Mouse (Mus musculus) layer of hippocampus, adult 2 months (tissue): ENCODE measurements around the gene Ncor2. TPM values are rescaled to one million over a fixed set of nuclear protein-coding genes. Genes with fewer than 3 reads are reported as not detected.

Experiments used
- DNase-seq, 2 experiments: peaks; one replicate each; pipeline ENCODE4 v3.0.0; 2022; ENCODE audit warnings: low spot score in 2 of 2
- H3K27ac ChIP-seq: fragments of 200-600 bp; 2 replicates; pipeline ENCODE4 v1.8.1; 2022
- H3K4me3 ChIP-seq: fragments of 200-600 bp; 2 replicates; pipeline ENCODE4 v1.8.1; 2022; ENCODE audit warnings: mild to moderate bottlenecking
- CTCF ChIP-seq: fragments of 200-600 bp; conservative IDR thresholded peaks from 2 replicates; pipeline ENCODE4 v1.8.1; 2022; ENCODE audit warnings: antibody characterized with exemption, mild to moderate bottlenecking, moderate library complexity
- total RNA-seq, 2 experiments: library from RNA; stranded (reverse); gene quantifications; 2 replicates each; pipeline ENCODE4 v1.2.3; 2021

Gene Ncor2
- total RNA-seq, 2 experiments from 2014 or later = 285 to 307 TPM

DNA sequence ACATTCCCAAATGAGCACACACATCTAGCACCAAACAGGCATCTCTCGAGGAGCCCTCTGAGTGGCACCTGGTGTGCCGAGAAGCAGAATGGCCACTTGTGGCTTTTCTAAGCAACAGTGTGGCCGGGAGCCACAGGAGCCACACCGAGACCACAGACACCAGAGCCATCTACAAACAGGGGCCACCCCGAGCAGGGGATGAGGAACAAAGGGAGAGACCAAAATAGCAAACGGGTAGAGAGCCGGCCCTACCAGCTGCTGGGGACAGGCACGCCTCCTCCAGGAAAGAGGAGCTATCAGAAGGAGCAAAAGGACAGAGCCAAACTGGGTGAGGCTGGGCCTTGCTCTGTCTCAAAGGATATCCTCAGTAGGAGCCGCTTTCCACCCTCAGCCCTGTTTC is 102.8 kb downstream of the Ncor2 start:
- no peak for DNase-seq
- no peak overlapping the region for H3K4me3 ChIP-seq
- TF ChIP-seq CTCF = no peak
- no peak overlapping the region for H3K27ac ChIP-seq

DNA sequence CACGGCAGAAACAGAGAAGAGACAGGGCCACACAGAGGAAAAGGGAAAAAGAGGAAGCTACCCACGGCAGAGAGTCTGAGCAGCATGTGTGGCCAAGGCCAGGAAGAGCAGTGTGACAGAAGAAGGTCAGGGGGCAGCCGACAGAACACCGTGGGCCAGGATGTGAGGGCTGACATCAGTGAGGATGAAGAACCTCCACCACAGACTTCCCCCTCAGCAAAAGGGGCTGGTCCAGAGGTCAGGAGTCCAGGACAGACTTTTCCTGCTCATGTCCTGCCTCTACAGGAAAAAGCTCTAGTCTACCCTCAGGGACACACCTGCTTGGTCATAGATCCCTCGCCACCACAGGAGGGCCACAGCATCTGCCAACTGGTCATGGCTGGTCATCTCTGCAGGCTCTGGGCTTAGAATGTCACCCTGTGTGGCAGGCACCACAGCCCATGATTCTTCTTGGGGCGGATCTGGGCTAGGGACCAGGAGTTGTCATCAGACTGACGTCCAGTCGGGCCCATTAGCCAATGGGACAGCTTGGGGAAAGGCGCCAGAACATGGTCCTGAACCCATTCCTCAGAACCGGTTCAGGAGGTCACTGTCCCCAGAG is 104.3 kb downstream of the Ncor2 start:
- DNase-seq = no peak
- Histone ChIP-seq H3K27ac (peak overlapping the region; percentile 23; the same call in 1 of the 2 replicates), H3K4me3 (no peak overlapping the region)
- no peak for TF ChIP-seq CTCF

DNA sequence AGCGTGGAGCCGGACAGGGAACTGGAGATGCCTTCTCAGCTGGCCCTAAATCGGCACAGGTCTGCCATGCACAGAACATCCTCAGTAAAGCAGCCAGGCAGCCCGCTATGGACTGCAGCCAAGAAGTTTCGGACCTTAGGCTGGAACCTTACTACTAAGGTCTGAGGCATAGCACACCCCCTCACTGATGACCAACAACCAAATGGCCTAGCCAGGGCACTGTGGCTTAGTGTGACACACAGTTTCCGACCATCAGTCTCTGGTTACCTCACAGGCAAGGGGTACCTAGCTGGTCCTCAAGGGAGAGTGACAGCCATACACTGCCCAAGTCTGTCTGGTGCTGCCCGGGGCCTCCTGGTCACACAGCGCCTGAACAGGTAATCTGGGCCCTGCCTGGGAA is 105.1 kb downstream of the Ncor2 start:
- no peak for TF ChIP-seq CTCF
- DNase-seq = no peak
- H3K27ac ChIP-seq = peak overlapping the region; percentile 43; the same call in 1 of the 2 replicates

DNA sequence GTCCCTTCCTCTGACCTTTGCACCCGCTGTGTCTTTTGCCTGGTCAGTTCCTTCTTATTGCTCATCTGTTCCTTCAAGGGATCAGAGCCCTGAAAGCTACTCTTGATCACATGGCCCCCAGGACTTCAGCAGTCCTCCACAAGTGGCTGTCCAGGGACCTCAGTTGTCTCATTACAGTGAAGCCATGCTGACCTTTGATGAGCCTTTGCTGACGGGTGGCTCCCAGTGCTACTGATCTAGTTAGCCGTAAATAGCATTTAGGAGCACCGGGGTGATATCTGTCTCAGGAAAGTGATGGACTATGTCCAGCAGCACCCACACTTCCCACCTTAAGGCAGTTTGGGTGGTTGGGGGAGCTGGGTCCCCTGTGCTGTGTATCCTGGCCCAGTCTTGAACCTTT is 105.7 kb downstream of the Ncor2 start:
- no peak for TF ChIP-seq CTCF
- DNase-seq = no peak
- Histone ChIP-seq H3K4me3 (no peak overlapping the region), H3K27ac (peak overlapping the region; percentile 43; the same call in 1 of the 2 replicates)

More for the DNA sequence above, 105.1 kb downstream of the Ncor2 start:
- no peak overlapping the region for H3K4me3 ChIP-seq

DNA sequence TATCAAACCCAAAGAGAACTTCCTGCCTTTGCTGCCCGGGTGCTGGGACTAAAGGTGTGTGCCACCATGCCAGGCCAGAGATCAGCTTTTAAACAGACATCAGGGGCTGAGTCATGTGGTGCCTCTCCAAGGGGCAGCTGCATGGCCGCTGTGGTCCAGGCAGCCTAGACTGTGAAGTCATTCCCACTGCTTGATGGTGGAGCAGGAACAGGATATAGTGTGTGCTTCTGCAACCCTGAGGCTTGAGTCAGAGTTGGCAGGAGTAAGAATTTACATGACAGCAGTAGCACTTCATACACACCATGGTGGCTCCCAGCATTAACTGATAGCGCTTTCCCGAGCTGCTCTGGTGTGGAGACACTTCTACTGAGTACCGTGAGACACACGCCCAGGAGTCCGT is 106.6 kb downstream of the Ncor2 start:
- Histone ChIP-seq H3K27ac (no peak overlapping the region), H3K4me3 (no peak overlapping the region)
- no peak for DNase-seq
- TF ChIP-seq CTCF = no peak

DNA sequence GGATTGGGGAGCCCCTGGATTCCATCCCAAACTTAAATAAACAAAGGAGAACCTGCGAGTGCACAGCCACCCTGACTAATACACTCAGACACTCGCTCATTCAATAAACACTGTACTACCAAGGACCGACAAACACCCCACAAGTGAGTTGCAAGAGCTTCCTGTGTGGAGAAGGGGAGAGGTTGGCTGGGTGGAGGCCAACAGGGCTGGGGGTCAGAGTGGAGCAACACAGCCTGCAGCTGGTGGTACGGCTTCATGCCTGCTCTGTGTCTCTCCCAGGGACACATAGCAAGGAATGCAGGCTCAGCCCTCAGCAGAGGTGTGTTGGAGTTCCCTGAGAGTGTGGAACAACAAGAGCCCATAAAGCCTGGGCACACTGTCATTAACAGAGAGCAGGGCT is 107.1 kb downstream of the Ncor2 start:
- Histone ChIP-seq H3K4me3 (no peak overlapping the region), H3K27ac (no peak overlapping the region; the same call in 1 of the 2 replicates)
- no peak for TF ChIP-seq CTCF

DNA sequence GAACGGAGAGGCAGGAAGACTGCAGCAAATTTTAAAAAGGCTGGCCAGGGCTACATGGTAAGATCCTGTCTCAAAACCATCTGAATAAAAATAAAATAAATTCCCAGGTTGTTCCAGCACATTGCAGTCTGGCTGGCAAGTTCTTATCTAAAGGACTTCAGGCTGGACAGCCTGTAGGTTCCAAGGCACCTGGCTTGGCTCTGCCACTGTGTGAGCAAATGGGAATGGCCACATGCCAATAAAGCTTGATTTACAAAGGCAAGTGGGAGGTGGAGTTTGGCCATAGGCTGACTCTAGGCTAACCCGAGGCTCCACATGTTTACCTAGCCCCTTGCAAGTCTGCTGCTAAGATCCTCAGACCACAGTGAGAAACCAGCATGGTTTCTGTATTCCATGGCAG is 108.6 kb downstream of the Ncor2 start:
- TF ChIP-seq CTCF = no peak
- DNase-seq = no peak
- Histone ChIP-seq H3K27ac (peak overlapping the region; percentile 39; the same call in 1 of the 2 replicates), H3K4me3 (no peak overlapping the region)

More for the DNA sequence above, 107.1 kb downstream of the Ncor2 start:
- DNase-seq = no peak

DNA sequence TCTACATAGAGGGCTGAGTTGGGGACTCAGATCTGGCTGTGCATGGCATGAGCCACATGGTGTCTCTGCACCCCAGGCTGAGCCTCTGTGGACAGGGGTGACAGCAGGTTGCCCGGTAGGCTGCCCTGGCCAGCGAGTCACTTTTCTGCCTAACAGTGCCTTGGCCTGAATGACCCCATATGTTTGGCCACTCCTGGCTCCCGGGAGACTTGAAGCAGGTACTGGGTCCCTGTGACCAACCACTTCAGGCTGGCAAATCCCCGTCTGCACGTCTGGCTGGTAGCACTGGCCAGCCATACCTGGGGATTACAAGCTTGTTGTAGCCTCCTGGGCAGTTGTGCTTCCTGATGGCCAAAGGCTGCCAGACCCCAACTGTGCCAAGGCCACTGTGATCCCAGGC is 109.1 kb downstream of the Ncor2 start:
- no peak for TF ChIP-seq CTCF
- DNase-seq = no peak
- Histone ChIP-seq H3K4me3 (no peak overlapping the region), H3K27ac (peak overlapping the region; percentile 39; the same call in 1 of the 2 replicates)

DNA sequence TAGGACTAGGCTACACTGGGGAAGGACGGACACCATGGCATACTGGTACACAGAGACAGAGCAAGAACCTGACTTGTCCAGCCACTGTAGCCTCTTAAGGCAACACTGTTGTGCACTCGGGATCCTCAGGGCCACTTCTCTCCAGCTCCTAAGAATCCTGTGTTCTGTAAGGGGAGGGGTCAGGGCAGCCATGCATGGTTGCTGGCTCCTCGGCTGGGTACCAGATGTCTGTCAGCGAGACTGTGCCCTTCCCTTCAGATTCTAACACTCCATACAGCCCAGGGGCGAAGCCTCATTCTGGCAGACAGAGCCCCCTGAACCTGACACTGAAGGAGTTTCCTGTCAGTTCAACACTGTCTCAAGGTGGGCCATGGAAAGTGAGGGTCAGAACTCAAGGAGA is 109.6 kb downstream of the Ncor2 start:
- peak overlapping the region; percentile 39; the same call in 1 of the 2 replicates for H3K27ac ChIP-seq
- no peak for DNase-seq
- no peak for TF ChIP-seq CTCF

DNA sequence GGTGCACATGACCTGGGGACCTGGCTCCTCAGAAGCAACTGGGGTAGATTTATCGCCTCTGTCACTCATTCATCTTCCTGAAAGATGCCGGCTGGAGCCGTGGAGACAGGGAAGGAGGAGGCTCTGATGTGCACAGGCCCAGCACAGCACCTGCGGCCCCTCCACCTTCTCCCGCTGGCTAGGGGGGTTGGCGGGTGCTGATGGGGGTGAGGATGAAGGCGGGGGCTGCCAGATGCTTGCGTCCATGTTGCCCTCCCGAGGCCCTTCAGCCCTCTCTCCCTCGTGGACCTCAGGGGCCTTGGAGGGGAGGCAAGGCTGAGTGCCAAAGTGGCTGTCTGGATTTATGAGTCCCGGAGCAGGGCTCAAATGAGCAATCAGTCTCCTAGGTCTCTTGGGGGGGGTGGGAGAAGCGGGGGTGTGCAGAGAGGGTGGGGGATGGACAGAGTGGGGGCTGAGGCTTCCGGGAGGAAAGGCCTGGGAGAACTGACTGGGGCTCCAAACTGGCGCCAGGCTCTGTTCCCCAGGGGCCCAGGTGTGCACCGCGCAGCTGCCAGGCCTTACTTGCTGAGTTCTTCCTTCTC is 110.6 kb downstream of the Ncor2 start:
- no peak overlapping the region for H3K4me3 ChIP-seq
- H3K27ac ChIP-seq = peak overlapping the region; percentile 53; the same call in 1 of the 2 replicates
- TF ChIP-seq CTCF = no peak
- DNase-seq = no peak

More for the DNA sequence above, 109.6 kb downstream of the Ncor2 start:
- no peak overlapping the region for H3K4me3 ChIP-seq

DNA sequence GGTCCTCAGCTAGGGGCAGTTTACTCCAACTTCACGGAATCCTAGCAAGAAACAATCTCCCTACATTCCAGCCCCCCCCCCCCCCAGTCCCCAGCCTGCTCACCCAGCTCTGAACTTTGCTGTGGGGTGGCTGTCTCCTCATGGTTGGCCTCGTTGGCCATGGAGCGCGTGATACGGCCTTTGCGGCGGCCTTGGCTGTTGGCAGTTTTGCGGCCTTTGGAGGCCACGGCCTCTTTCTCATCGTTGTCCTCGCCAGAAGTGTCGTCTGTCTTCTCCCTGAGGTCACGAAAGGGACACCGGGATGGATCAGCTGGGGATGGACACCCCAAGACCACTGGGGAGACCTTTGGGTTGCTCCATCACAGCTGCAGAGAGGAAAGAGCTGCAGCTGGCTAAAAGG is 111.3 kb downstream of the Ncor2 start:
- TF ChIP-seq CTCF = no peak
- Histone ChIP-seq H3K27ac (no peak overlapping the region), H3K4me3 (no peak overlapping the region)
- DNase-seq = no peak

DNA sequence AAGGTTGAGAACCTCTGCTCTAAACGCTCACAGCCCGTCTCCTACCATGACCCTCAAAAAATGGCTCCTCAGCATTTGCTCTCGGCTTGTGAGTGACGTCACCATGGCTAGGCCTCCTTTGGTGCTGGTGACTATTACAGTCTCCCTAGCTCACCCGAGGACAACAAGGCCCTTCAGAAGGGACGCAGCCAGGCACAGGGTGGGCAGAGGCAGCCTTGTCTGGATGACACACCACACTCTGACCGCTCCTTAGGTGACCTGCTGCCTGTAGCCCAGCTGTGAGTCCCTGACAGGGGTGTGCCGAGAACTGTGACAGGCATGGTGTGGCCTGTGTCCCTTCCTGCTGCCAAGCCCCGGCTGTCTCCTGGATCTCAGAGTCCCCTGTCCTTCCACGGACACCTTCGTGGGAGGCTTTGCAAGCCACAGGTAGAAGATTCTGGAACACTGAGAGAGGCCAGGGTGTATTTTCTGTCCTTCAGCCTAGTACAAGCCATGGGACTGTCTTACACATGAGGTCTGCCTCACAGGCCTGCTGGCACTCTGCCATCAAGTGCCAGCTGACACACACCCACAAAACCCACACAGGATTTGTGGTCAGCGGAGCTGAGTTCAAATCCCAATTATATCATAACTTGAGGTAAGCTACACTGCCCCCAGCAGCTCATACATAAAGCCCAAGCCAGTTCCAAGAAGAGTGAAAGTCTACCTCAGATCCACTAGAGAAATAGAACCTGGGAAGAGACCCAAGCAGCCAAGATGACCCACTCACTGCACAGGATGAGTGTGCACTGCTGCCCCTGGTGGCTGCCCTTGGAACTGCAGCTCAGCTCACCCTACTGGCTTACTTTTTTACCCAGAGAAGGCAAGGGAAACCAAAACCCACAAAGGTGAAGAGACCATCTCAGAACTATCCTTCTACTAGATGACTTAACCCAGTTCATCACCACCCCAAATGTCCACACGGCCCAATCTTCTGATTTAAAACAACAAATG is 112.2 kb downstream of the Ncor2 start:
- peak; percentile 100 for TF ChIP-seq CTCF
- Histone ChIP-seq H3K4me3 (no peak overlapping the region), H3K27ac (0 out of 2 replicates have a peak overlapping the region, but pooled peaks have one; percentile 24)
- peak; percentile 66 to 89 for DNase-seq

DNA sequence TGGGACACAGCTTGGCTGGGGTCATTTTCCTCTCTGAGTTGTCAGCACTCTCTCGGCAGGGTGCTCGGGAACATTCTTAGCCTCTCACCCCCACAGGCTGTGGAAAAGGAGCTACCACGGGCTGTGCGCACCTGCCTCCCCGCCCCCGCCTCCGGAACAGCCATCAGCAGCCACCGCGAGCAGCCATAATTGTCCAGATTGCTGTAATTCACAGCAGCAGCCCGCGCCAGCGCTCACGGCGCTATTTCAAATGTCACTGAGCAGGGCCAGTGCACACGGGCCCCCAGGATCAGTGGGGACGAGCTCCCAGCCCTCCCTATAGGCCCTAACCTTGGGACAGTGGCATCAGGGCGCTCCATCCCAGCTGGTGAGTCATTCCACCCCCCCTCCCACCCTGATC is 116.0 kb downstream of the Ncor2 start:
- peak overlapping the region; percentile 81 for H3K27ac ChIP-seq
- H3K4me3 ChIP-seq = no peak overlapping the region; the same call in 1 of the 2 replicates
- TF ChIP-seq CTCF = no peak
- DNase-seq = peak; percentile 48 to 53
